Mouse (Mus musculus) testis, postnatal 14 days (tissue): ENCODE measurements at regions not wholly inside any gene's neighbourhood (a gene's known extent, or its start where the extent isn't known, plus 50 kb on each side); places are given as distances from the start of the nearest gene placed in this dataset.

Experiments used
- DNase-seq: peaks from one replicate; pipeline ENCODE4 v3.0.0; 2021; ENCODE audit warnings: low spot score

DNA sequence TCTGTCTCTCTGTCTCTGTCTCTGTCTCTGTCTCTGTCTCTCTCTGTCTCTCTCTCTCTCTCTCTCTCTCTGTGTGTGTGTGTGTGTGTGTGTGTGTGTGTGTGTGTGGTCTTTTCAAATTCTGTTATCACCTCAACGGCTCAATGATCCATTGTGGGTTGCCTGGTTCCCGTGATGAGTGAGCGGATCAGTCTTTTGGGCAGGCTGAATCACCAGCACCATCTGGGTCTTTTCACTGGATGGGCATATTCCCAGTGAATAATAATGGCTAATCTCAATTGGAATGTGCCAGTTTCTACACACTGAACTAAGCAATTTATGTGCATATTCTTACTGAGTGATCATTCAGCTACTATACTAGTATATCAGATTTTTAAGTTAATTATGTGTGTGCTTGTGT lies 216.4 kb downstream of the Lmx1a start:
- DNase-seq = no peak

GRCm38 (mm10) chr1:167912074-167912473 lies 223.0 kb downstream of the Lmx1a start:
- DNase-seq = no peak

GRCm38 (mm10) chr1:167914982-167915561 lies 226.0 kb downstream of the Lmx1a start:
- DNase-seq = peak; percentile 64

DNA sequence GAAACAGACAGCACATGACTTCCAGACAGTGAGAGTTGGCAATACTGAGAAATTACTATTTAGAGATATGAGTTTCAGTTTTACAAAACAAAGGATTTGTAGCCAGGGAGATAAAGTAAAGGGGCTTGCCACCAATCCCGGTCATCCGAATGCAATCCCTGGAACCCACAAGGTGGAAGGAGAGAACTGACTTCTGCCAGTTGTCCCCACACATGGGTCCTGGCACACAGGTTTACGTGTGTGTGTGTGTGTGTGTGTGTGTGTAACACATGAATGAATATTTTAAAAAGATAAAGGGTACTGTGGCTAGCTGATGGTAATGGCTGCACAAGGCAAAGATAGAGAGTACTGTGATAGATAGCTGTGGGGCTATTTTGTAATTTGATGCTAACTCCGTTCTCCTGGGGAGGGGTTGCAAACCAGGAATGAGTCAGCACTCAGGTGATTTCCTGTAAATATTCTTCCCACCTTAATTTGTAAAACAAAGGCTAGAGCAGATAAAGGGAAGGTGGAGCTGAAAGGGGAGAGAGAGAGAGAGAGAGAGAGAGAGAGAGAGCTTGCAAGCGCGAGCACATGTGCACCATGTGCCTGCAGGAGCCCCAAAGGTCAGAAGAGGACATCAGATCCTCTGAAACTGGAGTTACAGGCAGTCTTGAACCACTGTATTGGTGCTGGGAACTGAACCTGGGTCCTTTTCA lies 226.7 kb downstream of the Lmx1a start:
- DNase-seq = no peak

DNA sequence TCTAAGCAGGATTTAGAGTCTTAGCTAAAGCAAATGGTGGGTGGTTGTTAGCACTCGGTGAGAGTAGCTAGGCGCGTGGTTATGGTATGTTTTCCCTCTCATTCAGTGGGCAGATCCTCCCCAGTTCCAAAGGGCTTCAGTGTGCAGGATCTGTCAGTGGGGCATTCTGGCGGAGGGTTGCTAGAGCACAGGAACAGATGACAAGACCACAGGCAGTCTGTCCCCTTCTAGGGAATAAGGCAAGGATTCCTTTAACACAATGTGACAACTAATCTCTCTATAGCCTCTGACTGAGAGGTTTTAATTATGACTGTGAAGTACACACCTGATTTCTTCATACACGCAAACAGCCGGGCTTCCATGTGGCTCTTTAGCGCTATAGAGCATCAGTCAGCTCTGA lies 233.9 kb downstream of the Lmx1a start:
- no peak for DNase-seq

GRCm38 (mm10) chr1:167928060-167928467 lies 239.0 kb downstream of the Lmx1a start:
- no peak for DNase-seq

DNA sequence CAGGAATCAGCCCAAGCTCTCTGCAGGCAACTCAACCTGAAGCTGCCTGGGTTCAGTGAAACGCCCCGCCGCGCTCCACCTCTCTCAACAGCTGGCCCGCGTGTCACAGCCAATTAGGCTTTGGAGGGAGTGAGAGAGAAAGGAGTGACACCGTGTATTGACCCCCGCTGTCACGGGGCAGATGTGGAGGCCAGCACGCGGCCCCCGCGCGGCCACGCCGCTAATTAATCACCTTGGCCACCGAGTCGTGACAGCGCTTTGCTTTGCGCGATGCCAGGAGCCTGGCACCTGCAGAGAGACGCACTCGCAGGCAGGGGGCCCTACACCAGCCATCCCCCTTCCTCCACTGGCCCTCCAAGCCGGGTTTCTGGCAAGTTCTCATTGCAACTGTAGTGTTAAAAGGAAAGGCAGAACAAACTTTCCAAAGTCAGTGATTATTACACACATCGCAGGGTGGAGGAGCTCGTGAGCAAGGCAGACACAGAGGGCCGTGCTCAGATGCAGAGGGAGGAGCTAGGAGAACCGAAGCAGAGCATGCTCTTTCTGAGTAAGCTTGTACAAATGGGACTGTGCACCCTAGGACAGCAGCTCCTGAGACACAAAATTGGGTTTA lies 240.8 kb downstream of the Lmx1a start:
- no peak for DNase-seq

DNA sequence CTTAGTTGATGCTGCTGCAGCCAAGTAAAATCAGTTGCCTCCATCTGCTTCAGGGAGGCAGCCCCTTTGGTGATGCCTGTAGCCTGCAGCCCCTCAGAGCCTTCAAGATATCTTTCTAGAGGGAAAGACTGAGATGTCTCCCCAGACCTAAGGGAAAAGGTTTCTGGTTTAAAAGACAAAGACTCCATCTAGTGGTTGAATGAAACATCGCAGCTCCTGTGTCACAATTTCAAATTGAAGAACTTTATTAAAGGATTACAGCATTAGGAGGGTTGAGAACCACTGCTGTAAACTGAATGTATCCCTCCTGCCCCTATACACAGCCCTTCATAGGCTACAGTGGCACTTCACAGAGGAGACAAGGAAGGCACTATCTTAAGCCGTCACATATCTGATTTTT lies 243.1 kb downstream of the Lmx1a start:
- DNase-seq = no peak

- no peak for DNase-seq
These were observed 247.7 kb downstream of the Lmx1a start for GRCm38 (mm10) chr1:167936726-167937125.

DNA sequence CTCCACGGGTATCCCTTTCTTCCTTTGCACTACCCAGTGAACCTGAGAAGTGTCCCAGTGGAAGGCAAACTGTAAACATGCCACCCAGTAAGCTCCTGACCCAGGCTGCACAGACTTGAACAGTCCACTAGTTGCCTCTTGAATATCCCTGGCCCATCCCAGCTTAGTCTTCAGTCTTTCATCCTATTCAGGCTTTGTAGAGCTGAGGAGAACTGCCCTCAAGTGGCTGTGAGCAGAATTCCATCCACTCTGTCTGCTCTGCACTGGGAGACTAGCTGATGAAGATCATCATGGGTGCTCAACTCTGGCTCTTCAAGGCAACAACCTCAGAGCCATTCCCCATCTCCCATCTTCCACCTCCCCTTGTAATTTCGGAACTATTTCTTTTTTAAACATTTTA lies 249.1 kb downstream of the Lmx1a start:
- DNase-seq = no peak

DNA sequence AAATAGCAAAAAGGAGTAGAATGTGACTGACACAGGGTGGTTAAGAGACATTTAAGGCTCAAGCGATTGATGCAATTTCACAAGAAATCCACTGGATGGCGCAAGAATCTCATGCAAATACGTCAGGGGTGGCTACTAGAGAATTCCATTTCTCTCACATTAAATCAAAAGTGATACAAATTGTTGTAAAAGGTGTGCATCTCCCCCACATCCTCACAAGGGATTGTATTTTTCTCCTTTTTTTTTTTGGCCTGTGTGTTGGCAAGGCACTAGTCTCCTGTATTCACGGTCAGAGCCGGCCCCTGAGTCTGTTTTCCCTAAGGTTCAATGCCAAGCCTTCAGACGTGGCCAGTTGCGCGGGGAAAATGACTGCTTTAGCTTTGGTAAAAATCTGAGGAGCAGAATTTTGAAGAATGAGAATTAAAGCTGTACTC lies 253.0 kb downstream of the Lmx1a start:
- DNase-seq = no peak

DNA sequence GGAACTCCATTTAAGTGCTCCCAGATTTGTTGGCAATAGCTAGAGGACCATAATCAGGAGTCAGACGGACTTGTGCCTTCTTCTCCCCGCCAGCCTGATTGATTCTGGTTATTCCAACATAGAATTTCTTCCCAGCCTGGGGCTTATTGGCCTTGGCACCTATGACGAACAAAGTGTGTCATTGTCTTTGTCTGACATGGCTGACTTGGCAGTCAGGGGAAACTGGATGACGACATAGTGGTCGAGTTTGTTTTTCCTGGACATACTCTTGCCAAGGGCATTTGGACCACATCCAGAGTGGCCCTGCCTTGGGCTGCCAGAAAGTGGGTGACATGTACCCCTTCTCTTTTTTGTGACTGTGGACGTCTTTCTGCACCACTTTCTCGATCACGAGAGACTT lies 254.1 kb downstream of the Lmx1a start:
- DNase-seq = no peak

DNA sequence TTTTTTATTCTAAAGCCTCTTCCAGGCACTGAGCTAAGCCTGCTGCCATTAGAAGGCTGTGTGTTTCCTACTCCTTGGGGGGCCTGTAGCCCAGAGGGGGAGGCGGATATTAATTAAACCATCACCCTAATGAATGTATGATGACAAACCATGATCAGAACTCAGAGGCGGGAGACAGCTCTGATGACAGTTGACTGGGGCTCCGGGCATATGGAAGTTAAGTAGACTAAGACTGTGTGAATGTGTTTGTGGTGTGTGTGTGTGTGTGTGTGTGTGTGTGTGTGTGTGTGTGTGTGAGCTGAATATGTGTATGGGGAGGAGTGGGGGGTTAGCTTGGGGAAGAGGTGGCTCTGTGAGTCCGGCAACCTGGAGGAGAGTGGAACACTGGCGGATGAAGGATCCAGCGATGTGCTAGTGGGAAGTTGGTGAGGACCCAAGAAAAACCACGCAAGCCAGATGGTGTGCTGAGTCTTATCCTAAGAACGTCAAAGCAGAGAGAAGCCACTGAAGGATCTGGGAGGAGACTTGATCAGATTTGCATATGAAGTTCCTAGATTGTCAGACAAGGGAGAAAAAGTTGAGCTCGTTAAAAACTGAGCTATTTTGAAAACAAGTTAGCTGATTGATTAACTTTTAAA lies 256.7 kb downstream of the Lmx1a start:
- DNase-seq = no peak

DNA sequence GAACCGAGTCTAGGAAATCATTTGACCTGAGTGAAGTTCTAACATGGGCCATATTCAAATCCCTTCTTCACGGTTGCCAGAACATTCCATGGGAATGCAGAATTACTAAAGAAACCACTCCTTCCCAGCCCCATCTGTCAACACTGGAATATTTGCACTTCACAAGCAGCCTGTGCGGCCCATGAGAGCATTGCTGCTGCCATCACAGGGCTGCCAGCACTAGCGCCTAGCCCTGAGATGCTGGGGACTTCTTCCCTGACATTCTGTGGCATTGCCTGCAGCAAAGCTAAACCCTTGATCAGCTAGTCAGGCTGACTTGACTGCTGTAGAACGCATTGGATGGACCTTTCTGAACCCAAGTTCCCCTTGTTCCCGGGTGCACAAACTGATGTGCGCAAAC lies 258.8 kb downstream of the Lmx1a start:
- DNase-seq = no peak

- DNase-seq = no peak
These were observed 262.7 kb downstream of the Lmx1a start for GRCm38 (mm10) chr1:167951717-167952116.

DNA sequence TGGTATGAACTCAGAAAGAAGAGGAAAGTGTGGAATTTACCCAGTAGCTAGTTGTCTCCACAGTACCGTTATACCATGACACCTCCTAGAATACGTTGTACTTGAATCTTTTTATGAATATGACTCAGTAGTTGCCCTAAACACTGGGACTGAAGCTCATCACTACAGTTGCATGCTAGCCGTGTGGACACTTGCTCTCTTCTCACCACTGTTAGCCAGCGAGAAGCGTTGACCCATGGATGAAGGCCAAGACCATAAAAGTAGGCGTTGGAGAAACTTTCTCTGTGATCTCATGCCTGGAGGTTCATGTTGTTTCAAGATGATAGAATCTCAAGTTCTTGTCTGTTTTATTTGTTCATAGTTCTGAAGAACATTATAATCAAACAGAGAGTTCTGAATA lies 269.5 kb downstream of the Lmx1a start:
- peak; percentile 6 for DNase-seq

DNA sequence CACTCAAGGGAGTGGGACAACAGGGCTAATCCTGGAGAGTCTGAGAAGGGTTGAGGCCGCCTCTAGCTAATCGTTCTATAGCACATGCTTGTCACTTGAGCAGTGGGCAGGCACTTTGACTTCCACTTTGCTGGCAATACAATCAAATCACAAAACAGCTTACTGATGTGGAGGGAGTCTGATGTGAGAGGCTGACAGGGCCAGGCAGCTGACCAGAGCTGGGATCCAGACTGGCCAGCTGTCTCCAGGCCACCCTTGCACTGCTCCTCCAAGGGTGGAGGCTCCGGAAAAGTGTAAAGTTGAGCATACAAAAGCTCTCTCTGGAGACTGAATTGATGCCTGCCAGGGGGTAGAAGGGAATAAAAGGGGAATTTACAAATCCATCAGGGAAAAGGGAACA lies 280.5 kb downstream of the Lmx1a start:
- no peak for DNase-seq

DNA sequence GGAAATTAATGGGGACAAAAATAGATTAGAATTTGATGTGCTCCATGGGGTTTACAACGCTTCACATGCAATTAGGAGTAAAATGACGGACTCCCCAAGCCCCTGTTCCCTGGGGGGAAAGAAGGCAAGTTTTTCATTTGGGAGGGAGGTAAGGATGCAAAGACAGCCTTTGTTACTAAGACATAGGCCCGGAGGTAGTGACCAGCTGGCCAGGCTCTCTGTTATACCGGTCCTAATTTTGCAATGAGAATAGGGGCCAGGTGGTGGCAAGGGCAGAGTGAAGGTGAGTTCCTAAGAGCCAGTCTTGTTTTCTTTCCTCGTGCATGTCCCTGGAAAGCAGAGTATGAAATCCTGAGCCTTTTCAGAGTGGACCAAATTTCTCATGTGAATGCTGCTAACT lies 280.9 kb downstream of the Lmx1a start:
- no peak for DNase-seq

DNA sequence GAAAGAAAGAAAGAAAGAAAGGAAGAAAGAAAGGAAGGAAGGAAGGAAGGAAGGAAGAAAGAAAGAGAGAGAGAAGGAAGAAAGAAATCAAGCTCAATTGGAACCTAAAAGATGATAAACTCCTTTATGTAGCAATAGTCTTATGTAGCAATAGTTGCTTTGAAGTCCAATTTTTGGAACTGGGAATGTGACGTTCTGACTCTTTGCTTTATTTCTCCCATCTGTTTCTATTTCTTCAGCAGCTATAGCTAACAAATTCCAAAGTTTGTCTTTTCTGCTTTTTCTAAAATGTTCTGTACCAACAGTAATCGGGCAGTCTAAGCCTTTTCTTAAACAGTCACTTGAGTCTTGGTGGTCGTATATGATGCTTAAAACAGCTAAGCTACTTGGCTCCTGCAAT lies 287.7 kb downstream of the Lmx1a start:
- DNase-seq = no peak

DNA sequence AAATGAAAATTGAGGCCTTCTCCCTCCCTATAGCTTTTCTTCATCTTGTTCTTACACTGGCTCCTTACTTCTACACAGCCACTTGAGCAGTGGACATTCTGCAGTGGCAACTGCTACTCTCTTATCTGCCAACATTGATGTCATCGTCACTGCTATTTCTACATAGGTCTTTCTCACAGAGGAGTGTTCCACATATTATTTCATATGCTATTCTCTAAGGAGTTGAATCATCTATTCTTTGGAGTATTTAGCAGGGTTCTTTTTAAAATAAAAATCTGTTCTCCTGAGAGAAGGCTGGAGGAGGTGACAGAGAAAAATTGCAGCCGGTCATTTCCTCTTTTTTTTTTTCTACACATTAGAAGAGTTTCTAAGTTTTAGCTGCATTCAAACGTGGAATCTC lies 290.1 kb downstream of the Lmx1a start:
- DNase-seq = no peak

DNA sequence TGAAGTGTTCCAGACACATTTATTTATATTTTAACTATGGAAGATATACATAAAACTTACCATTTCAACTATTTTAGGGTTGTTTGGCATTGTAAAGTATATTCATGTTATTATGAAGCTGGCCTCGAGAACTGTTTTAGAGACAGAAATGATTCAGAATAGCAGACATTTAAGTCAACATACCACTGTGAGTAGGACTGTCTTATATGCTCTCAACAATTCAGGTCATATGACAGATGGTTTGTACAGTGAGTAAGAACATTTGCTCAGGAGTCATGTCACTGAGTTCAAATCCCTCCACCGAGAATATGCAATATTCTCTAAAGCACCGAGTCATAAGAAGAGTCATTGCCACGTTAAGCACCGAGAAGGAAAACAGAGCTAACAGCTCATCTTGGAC lies 290.6 kb downstream of the Lmx1a start:
- DNase-seq = no peak

GRCm38 (mm10) chr1:167981292-167981691 lies 292.3 kb downstream of the Lmx1a start:
- DNase-seq = no peak

DNA sequence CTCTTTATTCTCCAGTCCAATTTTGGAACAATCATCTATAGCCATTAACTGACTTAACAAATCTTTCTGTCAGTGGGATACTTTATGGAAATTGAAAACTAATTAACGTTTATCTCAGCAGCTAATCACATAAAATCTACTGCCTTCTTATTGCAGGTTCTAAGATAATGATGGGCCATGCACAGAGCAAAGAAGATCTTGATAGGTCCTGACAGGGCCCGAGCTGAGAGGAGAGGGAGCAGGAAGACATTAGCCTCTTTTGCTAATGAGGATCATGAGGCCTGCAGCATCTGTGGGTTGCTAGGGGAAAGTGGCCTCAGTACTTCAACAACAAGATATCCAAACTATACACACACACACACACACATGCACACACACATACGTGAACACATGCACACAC lies 318.4 kb downstream of the Lmx1a start:
- no peak for DNase-seq
